Mouse (Mus musculus) megakaryocyte, embryonic 14.5 days (primary cell): ENCODE measurements around the gene Gsto2.

Experiments
- FLI1 ChIP-seq: IDR thresholded peaks from 2 replicates; pipeline ENCODE4 v1.6.1; 2012; ENCODE audit warnings: low read length, inconsistent platforms, mixed read lengths
- GATA1 ChIP-seq: IDR thresholded peaks from 3 replicates; pipeline ENCODE4 v1.6.1; 2012; ENCODE audit warnings: mixed read lengths, low read length, inconsistent platforms, borderline replicate concordance

- no peak for TF ChIP-seq GATA1
- no peak for TF ChIP-seq FLI1
Observed at GRCm38 (mm10) chr19:47913344-47913743, 48.0 kb downstream of the Gsto2 start.
